Mouse (Mus musculus): ENCODE measurements at regions not wholly inside any gene's neighbourhood (a gene's known extent, or its start where the extent isn't known, plus 50 kb on each side); places are given as distances from the start of the nearest gene placed in this dataset.

DNA sequence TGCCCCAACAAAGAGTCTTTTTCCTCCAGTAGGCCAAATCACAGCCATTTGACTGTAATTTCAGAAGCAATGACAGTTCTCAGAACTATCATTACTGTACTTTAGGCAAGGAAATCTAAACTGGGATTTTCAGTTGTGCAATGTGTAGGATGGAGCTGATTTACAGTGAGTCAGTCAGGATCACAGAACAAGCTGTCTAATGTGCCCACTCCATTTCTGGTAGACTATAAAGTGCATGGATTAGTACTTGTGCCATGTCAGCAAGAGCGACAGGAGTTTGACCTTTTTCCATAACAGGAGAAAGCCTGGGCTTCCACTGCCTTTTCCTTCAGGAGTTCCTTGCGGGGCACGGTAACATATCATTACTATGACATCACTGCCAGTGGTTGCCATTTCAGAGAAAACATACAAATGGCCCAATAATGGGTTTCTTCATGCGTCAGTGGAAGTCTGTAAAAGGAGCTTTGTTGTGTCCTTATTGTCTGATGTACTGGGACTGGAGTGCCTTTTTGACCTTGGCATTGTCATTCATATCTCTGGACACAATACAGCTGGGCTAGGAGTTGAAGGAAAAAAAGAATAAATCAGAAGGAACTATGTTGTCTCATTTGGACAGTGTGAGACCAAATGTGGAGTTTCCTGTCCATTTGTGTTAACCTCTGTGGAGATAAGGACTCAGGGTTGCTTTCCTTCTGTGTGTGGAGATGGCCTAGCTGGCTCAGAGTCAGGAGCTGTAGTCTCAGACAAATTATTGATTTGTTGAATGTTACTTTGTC lies 271.5 kb upstream of the BC052040 start:
- no peak for DNase-seq (ENCODE audit: low spot score in 2 of 2)

- no peak for DNase-seq (ENCODE audit: low spot score in 2 of 2)
Measured at GRCm38 (mm10) chr2:115318551-115318950, 263.0 kb upstream of the BC052040 start.

GRCm38 (mm10) chr2:115322582-115322981 lies 258.9 kb upstream of the BC052040 start:
- no peak for DNase-seq (ENCODE audit: low spot score in 2 of 2)

- no peak for DNase-seq (ENCODE audit: low spot score in 2 of 2)
Measured at GRCm38 (mm10) chr2:115326526-115326925, 255.0 kb upstream of the BC052040 start.

- DNase-seq (ENCODE audit: low spot score in 2 of 2), result no peak
Measured at GRCm38 (mm10) chr2:115338178-115338577, 243.3 kb upstream of the BC052040 start.

- DNase-seq (ENCODE audit: low spot score in 2 of 2), result no peak
Measured at GRCm38 (mm10) chr2:115339034-115339433, 242.5 kb upstream of the BC052040 start.

GRCm38 (mm10) chr2:115342360-115342759 lies 239.2 kb upstream of the BC052040 start:
- DNase-seq (ENCODE audit: low spot score in 2 of 2), result no peak

- DNase-seq (ENCODE audit: low spot score in 2 of 2), result no peak
Measured at GRCm38 (mm10) chr2:115346551-115346950, 235.0 kb upstream of the BC052040 start.

GRCm38 (mm10) chr2:115348263-115348662 lies 233.3 kb upstream of the BC052040 start:
- no peak for DNase-seq (ENCODE audit: low spot score in 2 of 2)

DNA sequence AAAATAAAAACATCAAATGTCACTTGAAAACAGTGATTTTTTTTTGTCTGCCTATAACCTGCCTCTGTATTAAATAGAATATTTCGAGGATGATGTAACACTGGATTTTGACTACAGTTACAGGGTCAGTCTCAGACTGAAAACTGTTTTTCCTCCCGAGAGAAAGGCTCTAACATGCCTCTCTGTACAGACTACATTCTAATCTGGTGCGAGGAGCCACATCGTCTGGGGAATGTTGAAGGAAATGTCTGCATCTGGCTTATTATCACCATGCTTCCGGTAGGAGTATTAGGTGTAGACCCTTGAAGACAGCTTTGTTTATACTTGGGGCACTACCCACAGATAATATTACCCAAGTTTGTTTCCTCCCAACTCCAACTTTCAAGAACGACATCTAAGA lies 210.4 kb upstream of the BC052040 start:
- DNase-seq (ENCODE audit: low spot score in 2 of 2), result no peak

GRCm38 (mm10) chr2:115375336-115375735 lies 206.2 kb upstream of the BC052040 start:
- no peak for DNase-seq (ENCODE audit: low spot score in 2 of 2)

GRCm38 (mm10) chr2:115384414-115385180 lies 196.9 kb upstream of the BC052040 start:
- no peak for DNase-seq (ENCODE audit: low spot score in 2 of 2)

GRCm38 (mm10) chr2:115385207-115386168 lies 196.0 kb upstream of the BC052040 start:
- no peak for DNase-seq (ENCODE audit: low spot score in 2 of 2)

- DNase-seq (ENCODE audit: low spot score in 2 of 2), result no peak
Measured at GRCm38 (mm10) chr2:115391575-115391974, 189.9 kb upstream of the BC052040 start.

DNA sequence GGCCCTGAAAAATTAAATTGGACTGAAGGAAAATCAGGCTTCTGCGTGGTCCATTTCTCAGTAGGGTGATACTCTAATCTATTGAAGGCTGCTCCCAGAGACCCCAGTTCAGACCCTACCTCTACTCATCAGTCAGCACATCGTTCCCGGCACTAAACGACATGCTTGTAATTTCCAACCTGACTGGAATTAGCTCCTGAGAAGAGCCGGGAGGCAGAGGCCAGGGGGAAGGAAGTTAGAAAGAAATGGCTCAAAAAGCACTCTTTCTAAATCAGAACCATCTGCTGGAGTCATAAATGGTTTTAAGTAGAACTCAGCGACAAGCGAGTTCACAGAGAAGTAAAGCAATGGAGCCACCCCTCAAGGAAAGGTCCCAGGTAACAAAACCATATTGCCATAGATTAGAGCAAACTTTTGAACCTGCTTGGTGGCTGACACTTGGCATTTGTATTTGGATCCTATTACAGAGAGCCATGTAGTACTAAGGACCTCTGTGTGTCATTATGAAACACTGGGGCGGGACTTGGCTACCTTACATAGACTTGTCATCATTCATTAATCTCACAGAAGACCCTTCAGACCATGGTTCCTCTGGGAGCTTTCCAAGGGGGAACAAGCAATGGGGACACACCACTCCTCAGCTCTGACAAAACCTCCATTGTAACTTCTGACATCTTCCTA lies 189.3 kb upstream of the BC052040 start:
- no peak for DNase-seq (ENCODE audit: low spot score in 2 of 2)

DNA sequence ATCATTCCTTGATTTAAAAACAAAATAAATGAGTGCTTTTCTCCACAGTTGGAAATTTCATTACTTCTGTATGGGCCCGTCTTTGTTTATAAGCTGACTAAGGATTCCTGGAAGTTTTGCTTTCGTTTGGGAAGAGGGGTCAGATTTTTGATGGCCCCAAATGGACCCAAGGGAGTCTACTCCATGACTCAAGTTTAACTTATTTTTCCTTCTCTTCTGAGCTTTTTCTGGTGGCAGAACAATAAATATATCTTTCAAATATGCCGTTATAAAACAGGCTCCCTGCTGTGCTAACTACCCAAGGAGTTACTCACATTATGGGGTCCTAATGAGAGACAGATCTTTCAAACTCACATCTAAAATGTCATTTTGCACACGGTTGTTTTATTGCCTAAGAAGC lies 187.4 kb upstream of the BC052040 start:
- DNase-seq (ENCODE audit: low spot score in 2 of 2), result no peak

DNA sequence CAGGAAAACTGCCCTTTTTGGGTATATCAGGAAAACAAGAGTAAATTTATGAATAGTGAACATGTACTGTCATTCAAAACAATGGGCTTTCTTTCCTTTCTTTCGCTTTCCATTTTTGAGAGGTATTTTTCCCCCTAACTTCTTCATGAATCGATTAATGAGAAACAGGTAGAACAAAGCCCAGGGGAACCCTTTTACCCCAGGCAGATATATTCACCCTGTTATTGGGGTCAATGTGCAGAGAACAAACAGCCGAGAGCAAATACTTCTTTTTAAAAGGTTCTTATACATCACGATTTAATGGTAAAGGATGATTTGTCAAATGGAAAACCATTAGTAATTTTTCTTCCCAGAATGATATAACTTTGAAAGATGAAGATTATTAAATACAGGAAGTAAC lies 183.0 kb upstream of the BC052040 start:
- no peak for DNase-seq (ENCODE audit: low spot score in 2 of 2)

DNA sequence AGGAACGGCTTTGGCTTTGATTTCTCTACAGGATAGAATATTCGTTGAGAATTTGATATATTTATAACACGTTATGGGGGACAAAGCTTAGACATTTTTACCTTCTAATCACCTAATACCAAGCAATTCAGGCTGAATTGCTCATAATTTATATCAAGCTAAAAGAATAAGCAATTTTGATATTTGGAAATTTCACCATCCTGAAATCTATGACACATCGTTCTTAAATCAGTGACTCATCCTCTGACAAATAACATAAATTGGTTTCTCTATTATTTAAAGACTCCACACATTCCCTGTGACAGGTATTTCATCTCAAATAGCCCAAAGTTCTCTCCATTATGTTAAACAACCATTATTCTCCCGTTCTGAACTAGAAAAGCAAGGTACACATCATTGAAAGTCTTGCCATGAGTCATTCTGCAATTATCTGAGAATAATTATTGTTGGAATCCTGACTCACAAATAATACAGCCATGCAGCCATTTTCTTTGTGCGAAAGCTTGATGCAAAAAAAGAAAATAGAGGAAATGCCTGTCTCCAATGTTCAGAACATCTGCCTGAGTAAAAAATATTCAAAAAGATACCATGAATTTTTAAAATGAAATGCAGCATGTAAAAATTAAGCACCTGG lies 182.3 kb upstream of the BC052040 start:
- DNase-seq (ENCODE audit: low spot score in 2 of 2), result no peak

DNA sequence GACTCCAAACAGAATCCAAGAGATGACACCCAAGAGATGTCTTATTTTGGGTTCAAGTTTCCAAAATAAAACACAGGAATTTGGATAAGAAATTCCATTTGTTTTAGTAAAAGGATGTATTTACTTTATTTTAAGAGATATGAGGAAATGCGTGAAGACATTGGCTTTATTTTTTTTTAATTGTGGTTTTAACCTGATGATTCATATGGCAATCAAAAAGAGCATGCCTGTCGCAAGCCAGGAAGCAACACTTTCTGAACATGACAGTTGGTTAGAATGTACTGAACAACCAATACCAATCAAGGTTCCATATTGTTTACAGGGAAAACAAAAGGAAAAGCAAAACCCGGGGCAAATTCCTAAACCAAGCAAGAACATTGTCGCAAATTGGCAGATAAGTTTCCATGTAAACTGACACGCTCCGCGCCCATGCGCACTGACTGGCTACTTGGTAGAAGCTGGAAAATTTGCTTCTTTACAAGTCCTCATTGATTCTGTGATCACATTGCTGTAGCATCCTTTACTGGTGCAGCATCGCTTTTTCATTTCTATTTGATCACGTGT lies 181.4 kb upstream of the BC052040 start:
- no peak for DNase-seq (ENCODE audit: low spot score in 2 of 2)

DNA sequence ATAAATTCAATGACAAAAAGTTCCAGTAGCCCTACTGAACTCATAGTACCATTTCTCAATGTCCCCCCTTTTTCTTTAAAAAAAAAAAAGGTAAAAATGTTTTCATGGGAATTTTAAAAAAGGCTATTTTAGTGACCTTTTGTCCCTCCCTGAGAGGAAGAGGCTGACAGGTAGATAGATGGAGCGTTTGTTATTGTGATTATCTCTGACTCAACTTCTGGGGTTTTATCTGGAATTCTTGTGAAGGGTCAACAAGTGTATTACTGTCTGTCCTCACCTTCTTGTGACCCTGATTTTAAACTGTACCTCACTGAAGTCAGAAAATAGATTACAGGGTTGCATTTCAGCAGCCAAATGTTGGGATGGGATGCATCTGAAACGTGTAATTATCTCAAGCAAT lies 179.3 kb upstream of the BC052040 start:
- no peak for DNase-seq (ENCODE audit: low spot score in 2 of 2)

GRCm38 (mm10) chr2:115432476-115432875 lies 149.0 kb upstream of the BC052040 start:
- no peak for DNase-seq (ENCODE audit: low spot score in 2 of 2)

Measured in urinary bladder, postnatal 36 days (tissue).